Mouse (Mus musculus): Measurements from ENCODE around the gene Gm13289.
"Not testable (repeated sequence)": the region's sequence is repeated elsewhere in the genome, so short reads cannot be mapped to it uniquely, and the experiment has no call there.

Gm13289 gene

DNA sequence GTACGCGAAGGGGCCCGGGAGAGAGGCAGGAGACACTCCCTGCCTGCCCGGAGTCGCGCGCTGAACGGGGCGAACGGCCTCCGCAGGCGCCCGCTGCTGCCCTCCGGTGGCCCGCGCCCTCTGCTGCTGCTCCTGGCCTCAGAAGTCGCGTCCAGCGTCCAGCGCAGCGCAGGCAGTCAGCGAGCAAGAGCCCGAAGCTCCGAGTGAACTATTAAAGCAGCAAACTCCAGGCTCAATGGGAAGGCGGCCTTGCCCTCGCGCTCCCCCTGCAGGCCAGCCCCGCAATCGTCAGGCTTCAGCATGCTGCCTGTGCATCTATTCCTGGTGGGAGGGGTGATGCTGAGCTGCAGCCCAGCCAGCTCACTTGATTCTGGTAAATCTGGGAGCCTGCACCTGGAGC is at the start of gene Gm13289:
TSS of gene Gm13289 (plus strand) at position 301 of the 400 bp plus-strand sequence.
- ATAC-seq (ENCODE audit: low TSS enrichment), result not testable (repeated sequence)

DNA sequence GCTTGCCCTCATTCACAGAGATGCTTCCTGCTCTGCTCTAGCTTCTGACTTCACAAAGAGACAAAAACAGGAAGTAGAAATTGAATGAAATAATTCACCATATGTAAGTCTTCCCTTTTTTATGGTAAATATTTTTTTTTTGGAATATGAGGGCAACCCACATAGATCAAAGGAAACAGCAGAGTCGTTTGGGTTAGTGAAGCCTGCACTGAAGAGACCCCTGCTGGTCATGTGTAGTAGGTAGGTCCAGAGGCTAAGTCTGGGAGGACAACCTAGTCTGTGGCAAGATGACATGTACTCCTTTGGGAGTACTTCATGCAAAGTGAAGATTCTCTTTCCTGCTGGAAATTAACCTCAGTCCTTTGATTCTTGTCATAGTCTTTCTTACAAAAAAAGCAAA is 49.4 kb upstream of the Gm13289 start:
- peak; percentile 72; the same call in 1 of the 2 replicates for ATAC-seq (ENCODE audit: low TSS enrichment)

- peak; percentile 69 for ATAC-seq (ENCODE audit: low TSS enrichment)
These were observed 38.2 kb upstream of the Gm13289 start for GRCm38 (mm10) chr4:88738480-88738879.

- no peak for ATAC-seq (ENCODE audit: low TSS enrichment)
These were observed 37.7 kb upstream of the Gm13289 start for GRCm38 (mm10) chr4:88739036-88739435.

DNA sequence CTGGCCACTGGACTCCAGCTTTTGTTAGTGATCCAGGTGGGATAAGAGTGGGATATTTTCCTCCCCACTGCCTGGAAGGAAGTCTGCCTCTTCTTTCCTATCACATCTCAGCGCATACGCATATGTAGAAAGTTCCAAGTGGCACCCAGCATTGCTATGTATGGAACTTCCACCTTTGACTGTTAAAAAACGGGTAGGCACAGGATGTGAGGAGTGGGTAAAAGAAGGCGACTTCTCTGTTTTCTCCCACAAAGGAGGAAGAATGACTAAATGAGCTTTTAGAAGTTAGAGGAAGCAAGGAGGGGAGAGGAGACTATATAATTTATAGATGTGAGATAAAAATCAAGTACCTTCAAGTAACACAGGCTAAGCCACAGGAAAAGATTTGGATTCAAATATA is 35.3 kb upstream of the Gm13289 start:
- no peak for ATAC-seq (ENCODE audit: low TSS enrichment)

GRCm38 (mm10) chr4:88742771-88743371 is 33.9 kb upstream of the Gm13289 start:
- no peak for ATAC-seq (ENCODE audit: low TSS enrichment)

GRCm38 (mm10) chr4:88744207-88744606 is 32.5 kb upstream of the Gm13289 start:
- ATAC-seq (ENCODE audit: low TSS enrichment), result no peak

DNA sequence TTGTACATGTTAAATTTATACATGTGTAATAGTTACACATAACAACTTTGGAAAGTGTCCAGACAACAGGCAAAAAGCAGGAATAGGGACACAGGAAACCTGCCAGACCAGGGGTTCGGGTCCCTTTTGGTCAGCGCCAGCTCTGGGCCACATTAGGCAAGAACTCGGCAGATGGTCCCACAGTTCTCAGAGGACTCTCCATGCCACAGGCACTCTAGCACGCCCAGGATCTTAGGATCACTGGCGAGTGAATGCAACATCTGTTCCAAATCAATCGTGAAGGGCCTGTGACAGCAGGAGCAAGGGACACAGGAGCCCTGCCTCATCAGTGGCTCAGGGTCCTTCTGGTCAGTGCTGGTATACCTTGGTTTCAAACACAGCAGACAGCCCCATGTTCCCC is 26.8 kb upstream of the Gm13289 start:
- no peak for ATAC-seq (ENCODE audit: low TSS enrichment)

DNA sequence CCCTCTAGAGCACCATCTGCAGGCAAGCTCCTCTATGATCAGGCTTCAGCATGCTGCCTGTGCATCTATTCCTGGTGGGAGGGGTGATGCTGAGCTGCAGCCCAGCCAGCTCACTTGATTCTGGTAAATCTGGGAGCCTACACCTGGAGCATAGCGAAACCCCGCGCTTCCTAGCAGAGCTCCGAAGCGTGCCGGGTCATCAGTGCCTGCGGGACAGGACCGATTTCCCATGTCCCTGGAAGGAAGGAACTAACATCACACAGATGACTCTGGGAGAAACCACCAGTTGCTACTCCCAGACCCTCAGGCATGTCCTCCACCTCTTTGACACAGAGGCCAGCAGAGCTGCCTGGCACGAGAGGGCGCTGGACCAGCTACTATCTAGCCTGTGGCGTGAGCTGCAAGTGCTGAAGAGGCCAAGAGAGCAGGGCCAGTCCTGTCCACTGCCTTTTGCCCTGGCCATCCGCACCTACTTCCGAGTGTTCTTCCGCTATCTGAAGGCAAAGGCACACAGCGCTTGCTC is 21.8 kb upstream of the Gm13289 start, which contains the start of gene Gm13271:
TSS of gene Gm13271 (plus strand) at position 51 of the 523 bp plus-strand sequence.
- ATAC-seq (ENCODE audit: low TSS enrichment), result not testable (repeated sequence)

- ATAC-seq (ENCODE audit: low TSS enrichment), result not testable (repeated sequence)
These were observed 19.9 kb upstream of the Gm13289 start for GRCm38 (mm10) chr4:88756581-88757513.

DNA sequence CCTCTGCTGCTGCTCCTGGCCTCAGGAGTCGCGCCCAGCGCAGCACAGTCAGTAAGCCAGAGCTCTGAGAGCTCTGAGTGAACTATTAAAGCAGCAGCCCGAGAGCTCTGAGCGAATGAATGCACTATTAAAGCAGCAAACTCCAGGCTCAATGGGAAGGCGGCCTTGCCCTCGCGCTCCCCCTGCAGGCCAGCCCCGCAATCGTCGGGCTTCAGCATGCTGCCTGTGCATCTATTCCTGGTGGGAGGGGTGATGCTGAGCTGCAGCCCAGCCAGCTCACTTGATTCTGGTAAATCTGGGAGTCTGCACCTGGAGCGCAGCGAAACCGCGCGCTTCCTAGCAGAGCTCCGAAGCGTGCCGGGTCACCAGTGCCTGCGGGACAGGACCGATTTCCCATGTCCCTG is 19.1 kb upstream of the Gm13289 start:
- peak; percentile 100 for ATAC-seq (ENCODE audit: low TSS enrichment)

- not testable (repeated sequence) for ATAC-seq (ENCODE audit: low TSS enrichment)
These were observed 18.0 kb upstream of the Gm13289 start for GRCm38 (mm10) chr4:88758751-88759150.

- not testable (repeated sequence) for ATAC-seq (ENCODE audit: low TSS enrichment)
These were observed 17.0 kb upstream of the Gm13289 start, which contains the start of gene Gm13283 for GRCm38 (mm10) chr4:88759610-88760268. TSS of gene Gm13283 (plus strand) at chr4:88760119.

DNA sequence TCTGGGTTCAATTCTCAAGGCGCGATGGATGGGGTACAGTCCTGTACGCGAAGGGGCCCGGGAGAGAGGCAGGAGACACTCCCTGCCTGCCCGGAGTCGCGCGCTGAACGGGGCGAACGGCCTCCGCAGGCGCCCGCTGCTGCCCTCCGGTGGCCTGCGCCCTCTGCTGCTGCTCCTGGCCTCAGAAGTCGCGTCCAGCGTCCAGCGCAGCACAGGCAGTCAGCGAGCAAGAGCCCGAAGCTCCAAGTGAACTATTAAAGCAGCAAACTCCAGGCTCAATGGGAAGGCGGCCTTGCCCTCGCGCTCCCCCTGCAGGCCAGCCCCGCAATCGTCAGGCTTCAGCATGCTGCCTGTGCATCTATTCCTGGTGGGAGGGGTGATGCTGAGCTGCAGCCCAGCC is 16.3 kb upstream of the Gm13289 start:
- not testable (repeated sequence) for ATAC-seq (ENCODE audit: low TSS enrichment)

DNA sequence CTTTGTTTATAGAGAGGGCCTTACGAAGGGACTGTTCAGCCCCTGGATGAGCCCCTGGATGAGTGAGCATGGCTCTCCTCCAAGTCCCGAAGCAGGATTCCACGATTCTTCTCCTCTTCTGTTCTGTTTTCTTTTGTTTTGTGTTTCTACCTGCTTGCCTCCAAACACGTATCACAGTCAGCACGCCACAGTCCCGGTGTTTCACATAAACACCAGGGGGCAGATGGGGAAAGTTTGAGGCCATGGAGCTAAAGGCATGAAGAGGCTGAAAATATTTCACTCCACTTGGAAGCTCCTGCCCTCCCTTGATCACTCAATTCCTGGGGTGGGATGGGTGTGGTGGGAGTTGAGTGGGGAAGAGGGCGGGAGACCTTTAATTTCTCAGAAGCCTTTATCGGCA is 14.9 kb upstream of the Gm13289 start:
- ATAC-seq (ENCODE audit: low TSS enrichment), result not testable (repeated sequence)

GRCm38 (mm10) chr4:88762341-88762740 is 14.4 kb upstream of the Gm13289 start:
- not testable (repeated sequence) for ATAC-seq (ENCODE audit: low TSS enrichment)

GRCm38 (mm10) chr4:88763384-88764018 is 13.2 kb upstream of the Gm13289 start:
- ATAC-seq (ENCODE audit: low TSS enrichment), result 0 out of 2 replicates have a peak, but pooled peaks have one; percentile 73

- ATAC-seq (ENCODE audit: low TSS enrichment), result not testable (repeated sequence)
These were observed 3.2 kb upstream of the Gm13289 start, which contains the start of gene Gm13290 for GRCm38 (mm10) chr4:88773534-88773933. TSS of gene Gm13290 (plus strand) at chr4:88773834.

DNA sequence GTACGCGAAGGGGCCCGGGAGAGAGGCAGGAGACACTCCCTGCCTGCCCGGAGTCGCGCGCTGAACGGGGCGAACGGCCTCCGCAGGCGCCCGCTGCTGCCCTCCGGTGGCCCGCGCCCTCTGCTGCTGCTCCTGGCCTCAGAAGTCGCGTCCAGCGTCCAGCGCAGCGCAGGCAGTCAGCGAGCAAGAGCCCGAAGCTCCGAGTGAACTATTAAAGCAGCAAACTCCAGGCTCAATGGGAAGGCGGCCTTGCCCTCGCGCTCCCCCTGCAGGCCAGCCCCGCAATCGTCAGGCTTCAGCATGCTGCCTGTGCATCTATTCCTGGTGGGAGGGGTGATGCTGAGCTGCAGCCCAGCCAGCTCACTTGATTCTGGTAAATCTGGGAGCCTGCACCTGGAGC is 2.8 kb downstream of the Gm13289 start, which contains the start of gene Gm13272:
TSS of gene Gm13272 (plus strand) at position 301 of the 400 bp plus-strand sequence.
- not testable (repeated sequence) for ATAC-seq (ENCODE audit: low TSS enrichment)

GRCm38 (mm10) chr4:88780320-88780719 is 3.6 kb downstream of the Gm13289 start:
- not testable (repeated sequence) for ATAC-seq (ENCODE audit: low TSS enrichment)

DNA sequence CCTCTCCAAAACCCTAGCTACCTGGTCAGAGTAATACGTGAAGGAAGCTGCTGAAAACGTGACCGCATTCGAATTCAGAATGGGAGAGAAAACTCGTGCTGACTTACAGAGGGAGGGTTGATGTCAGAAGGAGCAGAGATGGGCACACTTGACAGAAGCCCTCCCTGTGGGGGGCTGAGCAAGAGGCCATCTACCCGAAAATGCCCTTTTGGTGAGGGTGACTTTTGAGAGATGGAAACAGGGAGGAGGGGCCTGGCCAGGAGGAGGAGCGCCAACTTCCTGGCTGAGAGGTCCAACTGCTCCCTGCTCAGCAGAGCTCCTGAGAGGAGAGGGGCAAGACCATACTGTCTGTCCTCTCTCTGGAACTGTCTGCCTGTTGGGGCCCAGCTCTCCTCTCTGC is 5.1 kb downstream of the Gm13289 start, which contains the start of gene Ifnz:
TSS of gene Ifnz (plus strand) at position 301 of the 400 bp plus-strand sequence.
- not testable (repeated sequence) for ATAC-seq (ENCODE audit: low TSS enrichment)
